Mouse (Mus musculus): ENCODE results near the gene Gstm6. TPM values are rescaled to one million over a fixed set of nuclear protein-coding genes. Genes with fewer than 3 reads are reported as not detected.
"Not testable (repeated sequence)": the region's sequence is repeated elsewhere in the genome, so short reads cannot be mapped to it uniquely, and the experiment has no call there.

Gene Gstm6
- polyA plus RNA-seq, 1 experiment = 78.5 TPM

DNA sequence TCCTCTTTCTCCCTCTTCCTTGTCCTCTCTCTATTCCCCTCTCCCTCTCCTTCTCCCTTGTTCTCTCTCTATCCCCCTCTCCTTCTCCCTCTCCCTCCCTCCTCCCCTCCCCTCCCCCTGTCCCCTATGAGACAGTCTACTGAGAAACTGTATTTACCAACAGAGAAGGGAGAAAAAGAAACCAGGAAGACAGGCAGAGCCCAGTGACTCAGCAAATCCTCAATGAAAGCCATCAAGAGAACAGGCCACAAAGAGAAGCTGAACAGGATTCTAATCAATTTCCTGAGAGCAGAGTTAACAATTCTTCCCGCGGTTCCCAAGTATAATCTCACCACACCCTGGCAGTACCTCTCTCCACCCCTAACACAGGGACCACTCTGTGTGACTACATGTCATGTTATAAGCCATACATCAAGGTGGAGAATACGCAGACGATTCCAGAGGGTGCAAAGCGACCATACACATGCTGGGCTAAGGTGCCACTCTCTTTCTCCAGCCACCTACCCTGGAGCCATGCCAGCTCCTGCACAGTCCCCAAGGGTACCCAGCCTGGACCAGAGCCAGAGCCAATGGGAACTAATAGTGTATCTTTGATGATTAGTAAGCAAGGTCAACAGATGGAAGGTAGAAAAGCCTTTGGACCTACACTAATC is 21.2 kb upstream of the Gstm6 start:
- H3K4me1 ChIP-seq (ENCODE audit: control insufficient read depth, insufficient read depth, low read length) = no peaks in the 10 kb centered on the region; the same call in 1 of the 2 replicates
- no peak overlapping the region for H3K27ac ChIP-seq (ENCODE audit: control insufficient read depth, insufficient read depth, low read depth, low read length)
- no peak overlapping the region for H3K4me3 ChIP-seq (ENCODE audit: control insufficient read depth, low read depth, low read length)
- H3K27me3 ChIP-seq (ENCODE audit: control insufficient read depth, insufficient read depth, low read length) = no peaks in the 10 kb centered on the region
- TF ChIP-seq CTCF (IDR thresholded peaks at IDR 0.05; ENCODE audit: control insufficient read depth, insufficient read depth, insufficient replicate concordance, low read depth, low read length) = no peak
- no peak for TF ChIP-seq POLR2A (IDR thresholded peaks at IDR 0.05; ENCODE audit: control insufficient read depth, low read depth, low read length)
- no peaks in the 10 kb centered on the region for H3K36me3 ChIP-seq (ENCODE audit: control insufficient read depth, insufficient read depth, low read length)

DNA sequence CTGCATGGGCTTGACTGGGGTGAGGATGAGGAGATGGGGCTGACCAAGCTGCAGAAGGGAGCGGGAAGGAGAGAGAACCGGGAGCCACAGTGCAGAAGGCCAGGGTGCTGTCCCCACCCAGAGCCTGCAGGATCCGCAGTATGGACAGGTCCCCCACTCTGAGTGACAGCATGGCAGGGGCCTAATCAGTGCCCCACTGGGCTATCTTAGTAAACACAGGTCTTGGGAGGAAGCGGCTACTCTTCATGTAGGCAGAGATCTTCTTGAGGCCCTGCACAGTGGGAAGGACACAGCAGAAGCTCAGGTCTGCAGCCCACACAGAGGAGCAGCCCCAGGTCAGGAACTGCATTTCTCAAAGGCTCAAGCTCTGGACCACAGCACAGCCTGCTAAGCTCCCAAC is 20.5 kb upstream of the Gstm6 start:
- Histone ChIP-seq H3K36me3 (ENCODE audit: control insufficient read depth, insufficient read depth, low read length) (no peaks in the 10 kb centered on the region), H3K27me3 (ENCODE audit: control insufficient read depth, insufficient read depth, low read length) (no peaks in the 10 kb centered on the region), H3K27ac (ENCODE audit: control insufficient read depth, insufficient read depth, low read depth, low read length) (no peak overlapping the region), H3K4me1 (ENCODE audit: control insufficient read depth, insufficient read depth, low read length) (no peaks in the 10 kb centered on the region; the same call in 1 of the 2 replicates), H3K4me3 (ENCODE audit: control insufficient read depth, low read depth, low read length) (no peak overlapping the region)
- TF ChIP-seq CTCF (IDR thresholded peaks at IDR 0.05; ENCODE audit: control insufficient read depth, insufficient read depth, insufficient replicate concordance, low read depth, low read length) (no peak), POLR2A (IDR thresholded peaks at IDR 0.05; ENCODE audit: control insufficient read depth, low read depth, low read length) (no peak)

DNA sequence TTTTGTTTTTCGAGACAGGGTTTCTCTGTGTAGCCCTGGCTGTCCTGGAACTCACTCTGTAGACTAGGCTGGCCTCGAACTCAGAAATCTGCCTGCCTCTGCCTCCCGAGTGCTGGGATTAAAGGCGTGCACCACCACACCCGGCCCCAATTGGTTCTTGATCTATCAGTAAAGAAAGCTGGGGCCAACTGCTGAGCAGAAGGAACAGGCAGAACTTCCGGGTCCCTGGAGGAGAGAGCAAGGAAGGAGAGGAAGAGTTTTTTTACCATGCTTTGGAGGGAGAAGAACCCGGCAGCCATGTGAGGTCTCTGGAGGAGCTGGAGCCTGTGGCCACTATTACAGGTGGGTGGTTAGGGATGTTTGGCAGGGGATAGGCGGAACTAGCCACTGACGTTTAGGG is 11.7 kb upstream of the Gstm6 start:
- H3K4me1 ChIP-seq (ENCODE audit: control insufficient read depth, insufficient read depth, low read length); H3K36me3 ChIP-seq (ENCODE audit: control insufficient read depth, insufficient read depth, low read length); H3K27ac ChIP-seq (ENCODE audit: control insufficient read depth, insufficient read depth, low read depth, low read length); H3K4me3 ChIP-seq (ENCODE audit: control insufficient read depth, low read depth, low read length); H3K27me3 ChIP-seq (ENCODE audit: control insufficient read depth, insufficient read depth, low read length): not testable (repeated sequence)

DNA sequence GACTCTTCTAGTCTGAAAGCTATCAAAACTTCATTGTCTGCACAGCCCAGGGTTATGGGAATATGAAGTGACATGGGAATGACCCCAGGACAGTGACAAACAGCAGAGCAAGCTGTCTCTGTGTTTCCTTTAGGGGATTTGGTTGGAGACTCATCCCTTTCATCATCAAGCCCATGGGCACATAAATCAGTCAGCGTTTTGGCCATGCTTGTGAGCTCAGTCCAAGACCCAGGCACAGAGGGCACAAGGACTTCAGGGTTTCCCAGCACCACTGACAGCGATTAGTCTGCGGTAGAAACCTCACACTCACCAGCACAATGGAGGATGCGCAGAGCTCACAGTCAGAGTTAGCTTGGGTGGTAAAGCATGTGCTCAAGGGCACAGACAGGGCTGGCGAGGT is 10.4 kb upstream of the Gstm6 start:
- no peaks in the 10 kb centered on the region for H3K27me3 ChIP-seq (ENCODE audit: control insufficient read depth, insufficient read depth, low read length)
- TF ChIP-seq CTCF (IDR thresholded peaks at IDR 0.05; ENCODE audit: control insufficient read depth, insufficient read depth, insufficient replicate concordance, low read depth, low read length) = no peak
- no peak for TF ChIP-seq POLR2A (IDR thresholded peaks at IDR 0.05; ENCODE audit: control insufficient read depth, low read depth, low read length)

DNA sequence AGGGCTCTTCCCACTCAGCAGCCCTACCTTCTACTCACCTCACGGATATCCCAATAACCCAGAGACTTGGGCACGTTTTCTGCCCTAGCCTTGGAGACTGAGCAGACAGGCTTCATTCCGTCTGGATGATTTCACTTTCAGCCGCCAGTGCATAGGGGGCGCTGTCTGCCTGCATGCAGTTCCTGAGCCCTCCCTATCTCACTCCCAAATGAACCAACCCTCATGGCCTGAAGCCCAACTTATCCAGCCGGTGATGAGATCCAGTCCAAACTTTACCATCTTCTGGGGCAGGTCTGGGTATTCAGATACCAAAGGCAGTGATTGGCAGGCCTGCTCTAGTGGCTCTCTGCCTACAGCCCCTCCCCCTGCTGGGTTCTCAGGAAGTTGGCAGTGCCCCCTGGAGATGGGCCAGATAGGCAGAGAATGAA is 9.8 kb upstream of the Gstm6 start:
- TF ChIP-seq CTCF (IDR thresholded peaks at IDR 0.05; ENCODE audit: control insufficient read depth, insufficient read depth, insufficient replicate concordance, low read depth, low read length) = peak; percentile 79; the same call in 1 of the 2 replicates
- no peak for TF ChIP-seq POLR2A (IDR thresholded peaks at IDR 0.05; ENCODE audit: control insufficient read depth, low read depth, low read length)
- Histone ChIP-seq H3K4me1 (ENCODE audit: control insufficient read depth, insufficient read depth, low read length) (no peaks in the 10 kb centered on the region; the same call in 1 of the 2 replicates), H3K36me3 (ENCODE audit: control insufficient read depth, insufficient read depth, low read length) (no peaks in the 10 kb centered on the region), H3K4me3 (ENCODE audit: control insufficient read depth, low read depth, low read length) (no peak overlapping the region), H3K27me3 (ENCODE audit: control insufficient read depth, insufficient read depth, low read length) (no peaks in the 10 kb centered on the region), H3K27ac (ENCODE audit: control insufficient read depth, insufficient read depth, low read depth, low read length) (peak overlapping the region; percentile 55; the same call in 1 of the 2 replicates)

More for the DNA sequence above, 10.4 kb upstream of the Gstm6 start:
- Histone ChIP-seq H3K27ac (ENCODE audit: control insufficient read depth, insufficient read depth, low read depth, low read length) (peak overlapping the region; percentile 9; the same call in 1 of the 2 replicates), H3K36me3 (ENCODE audit: control insufficient read depth, insufficient read depth, low read length) (no peaks in the 10 kb centered on the region), H3K4me3 (ENCODE audit: control insufficient read depth, low read depth, low read length) (no peak overlapping the region), H3K4me1 (ENCODE audit: control insufficient read depth, insufficient read depth, low read length) (no peaks in the 10 kb centered on the region; the same call in 1 of the 2 replicates)

DNA sequence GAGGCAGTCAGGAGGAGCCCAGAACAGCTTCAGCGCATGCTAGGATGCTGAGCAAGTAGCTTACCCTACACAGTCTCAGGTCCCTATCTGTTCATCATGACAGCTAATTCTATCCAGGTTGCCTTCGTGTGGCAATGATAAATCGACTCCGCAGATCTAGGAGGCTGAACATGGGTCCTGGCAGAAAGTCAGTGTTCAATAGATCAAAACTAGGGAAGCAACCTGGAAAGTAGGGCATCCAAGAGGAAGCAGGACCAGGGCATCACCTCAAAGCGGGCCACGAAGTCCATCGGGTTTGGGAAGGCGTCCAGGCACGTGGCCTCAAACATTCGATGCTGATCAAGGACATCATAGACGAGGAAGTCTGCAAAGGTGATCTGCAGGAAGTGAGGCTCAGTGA is 7.0 kb upstream of the Gstm6 start:
- H3K27ac ChIP-seq (ENCODE audit: control insufficient read depth, insufficient read depth, low read depth, low read length) = peak overlapping the region; percentile 37; the same call in 1 of the 2 replicates
- no peaks in the 10 kb centered on the region for H3K36me3 ChIP-seq (ENCODE audit: control insufficient read depth, insufficient read depth, low read length)
- no peaks in the 10 kb centered on the region for H3K27me3 ChIP-seq (ENCODE audit: control insufficient read depth, insufficient read depth, low read length)
- TF ChIP-seq POLR2A (IDR thresholded peaks at IDR 0.05; ENCODE audit: control insufficient read depth, low read depth, low read length) (no peak), CTCF (IDR thresholded peaks at IDR 0.05; ENCODE audit: control insufficient read depth, insufficient read depth, insufficient replicate concordance, low read depth, low read length) (no peak)
- peaks cover 3% of the 10 kb centered on the region for H3K4me1 ChIP-seq (ENCODE audit: control insufficient read depth, insufficient read depth, low read length)
- H3K4me3 ChIP-seq (ENCODE audit: control insufficient read depth, low read depth, low read length) = no peak overlapping the region

DNA sequence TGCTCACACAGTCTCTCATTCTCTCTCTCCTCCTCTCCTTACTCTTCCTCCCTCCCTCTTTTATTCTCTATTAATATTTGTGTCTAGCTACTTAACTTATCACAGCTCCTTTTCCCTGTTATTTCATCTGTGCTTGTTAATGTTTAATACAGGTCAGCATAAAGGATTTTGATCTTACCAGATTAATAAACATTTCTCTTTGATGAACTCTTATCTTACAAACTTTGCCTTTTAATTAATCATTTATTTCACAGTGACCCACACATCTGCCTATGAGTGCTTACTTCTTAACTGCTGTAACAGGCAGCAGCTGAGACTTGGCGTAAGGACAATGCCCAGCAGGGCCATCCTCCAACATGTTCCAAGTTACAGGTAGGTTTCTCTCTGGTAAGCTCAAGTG is 5.9 kb upstream of the Gstm6 start:
- H3K4me3 ChIP-seq (ENCODE audit: control insufficient read depth, low read depth, low read length); H3K4me1 ChIP-seq (ENCODE audit: control insufficient read depth, insufficient read depth, low read length); H3K27me3 ChIP-seq (ENCODE audit: control insufficient read depth, insufficient read depth, low read length); H3K27ac ChIP-seq (ENCODE audit: control insufficient read depth, insufficient read depth, low read depth, low read length); H3K36me3 ChIP-seq (ENCODE audit: control insufficient read depth, insufficient read depth, low read length): not testable (repeated sequence)

DNA sequence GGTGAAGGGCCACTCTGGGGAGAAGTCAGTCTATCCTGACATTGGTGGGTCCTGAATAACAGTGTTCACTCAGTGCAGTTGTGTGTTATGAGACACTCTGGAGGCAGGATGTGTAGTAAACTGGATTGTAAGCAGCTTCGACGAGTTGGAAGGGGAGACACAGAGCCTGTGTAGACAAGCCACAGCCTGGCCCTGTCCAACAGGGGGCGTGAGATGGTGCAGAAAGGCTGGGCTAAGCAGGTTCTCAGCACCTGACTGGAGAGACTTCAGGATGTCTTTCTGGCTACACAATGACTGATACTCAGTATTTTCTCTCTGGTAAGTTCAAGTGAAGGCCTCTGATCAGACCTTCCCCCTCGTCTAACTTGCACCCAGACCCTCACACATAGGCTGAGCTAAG is 2.2 kb upstream of the Gstm6 start:
- Histone ChIP-seq H3K27ac (ENCODE audit: control insufficient read depth, insufficient read depth, low read depth, low read length) (peak overlapping the region; percentile 73), H3K36me3 (ENCODE audit: control insufficient read depth, insufficient read depth, low read length) (no peaks in the 10 kb centered on the region), H3K4me1 (ENCODE audit: control insufficient read depth, insufficient read depth, low read length) (peaks cover 6% of the 10 kb centered on the region), H3K27me3 (ENCODE audit: control insufficient read depth, insufficient read depth, low read length) (no peaks in the 10 kb centered on the region), H3K4me3 (ENCODE audit: control insufficient read depth, low read depth, low read length) (no peak overlapping the region)
- TF ChIP-seq POLR2A (IDR thresholded peaks at IDR 0.05; ENCODE audit: control insufficient read depth, low read depth, low read length) (no peak), CTCF (IDR thresholded peaks at IDR 0.05; ENCODE audit: control insufficient read depth, insufficient read depth, insufficient replicate concordance, low read depth, low read length) (no peak)
